In genomic region chr19:6278439-6279073, GRCm38 (mm10) we compare ENCODE assay signal across 7 mouse cellular contexts. TPM values are rescaled to one million over a fixed set of nuclear protein-coding genes. Genes with fewer than 3 reads are reported as not detected.
A peak's percentile ranks its signal among the peaks of the same experiment; 100 is the strongest.
DNase-seq lines count a peak whose midpoint lies in the region; ATAC-seq and TF ChIP-seq lines count a peak whose summit lies in the region.

No protein-coding gene starts in this region.

- 25% methylated on average over 6 of the region's 6 CpGs for WGBS in heart, postnatal 0 days
- 18% methylated on average over 6 of the region's 6 CpGs for WGBS in lung, embryonic 16.5 days
- 66% methylated on average over 6 of the region's 6 CpGs for WGBS in thymus, adult 2 months

- no peak for TF ChIP-seq POLR2A in testis, adult 2 months (IDR thresholded peaks at IDR 0.05; ENCODE audit: control insufficient read depth, low read depth, low read length)
- TF ChIP-seq POLR2A in thymus, adult 2 months (IDR thresholded peaks at IDR 0.05; ENCODE audit: control insufficient read depth, extremely low read depth, insufficient read depth, low read length, poor library complexity), result no peak

- H3K36me3 ChIP-seq in testis, adult 2 months (ENCODE audit: control insufficient read depth, insufficient read depth, low read length), result no peaks in the 10 kb centered on the region; the same call in none of the 2 replicates
- H3K36me3 ChIP-seq in heart, postnatal 0 days (replicated peaks; ENCODE audit: control insufficient read depth, insufficient read depth, low read length), result peaks cover 42% of the 10 kb centered on the region
- peaks cover 21% of the 10 kb centered on the region for H3K36me3 ChIP-seq in lung, embryonic 16.5 days (ENCODE audit: control insufficient read depth, insufficient read depth, low read length)
- no peaks in the 10 kb centered on the region; the same call in 1 of the 2 replicates for H3K36me3 ChIP-seq in thymus, adult 2 months (ENCODE audit: control insufficient read depth, insufficient read depth, low read length)

- no peak for DNase-seq in testis, postnatal 14 days (ENCODE audit: low spot score)
- DNase-seq in heart, postnatal 0 days (ENCODE audit: low spot score), result no peak
- DNase-seq in thymus, adult 2 months, result no peak
- no peak for DNase-seq in ovary, postnatal 10 days (ENCODE audit: low spot score)
- DNase-seq in thymus, postnatal 0 days (ENCODE audit: low spot score), result no peak

- H3K27me3 ChIP-seq in testis, adult 2 months (ENCODE audit: control insufficient read depth, insufficient read depth, low read length), result no peaks in the 10 kb centered on the region
- H3K27me3 ChIP-seq in heart, postnatal 0 days (ENCODE audit: control insufficient read depth, insufficient read depth, low read length), result no peaks in the 10 kb centered on the region
- H3K27me3 ChIP-seq in lung, embryonic 16.5 days (ENCODE audit: control insufficient read depth, insufficient read depth, low read depth, low read length), result no peaks in the 10 kb centered on the region
- no peaks in the 10 kb centered on the region for H3K27me3 ChIP-seq in thymus, adult 2 months (ENCODE audit: control insufficient read depth, insufficient read depth, low read length)

- peak overlapping the region; percentile 70 for H3K27ac ChIP-seq in testis, adult 2 months (ENCODE audit: control insufficient read depth, insufficient read depth, low read depth, low read length)
- H3K27ac ChIP-seq in heart, postnatal 0 days (ENCODE audit: low read depth), result peak overlapping the region; percentile 76
- peak overlapping the region; percentile 97 for H3K27ac ChIP-seq in lung, embryonic 16.5 days (ENCODE audit: low read length)
- no peak overlapping the region for H3K27ac ChIP-seq in thymus, adult 2 months (ENCODE audit: control insufficient read depth, insufficient read depth, low read length)

- H3K4me3 ChIP-seq in testis, adult 2 months (ENCODE audit: control insufficient read depth, low read depth, low read length), result peak overlapping the region; percentile 87
- peak overlapping the region; percentile 76 for H3K4me3 ChIP-seq in heart, postnatal 0 days (ENCODE audit: low read depth, low read length)
- H3K4me3 ChIP-seq in lung, embryonic 16.5 days (ENCODE audit: low read length), result peak overlapping the region; percentile 84
- no peak overlapping the region for H3K4me3 ChIP-seq in thymus, adult 2 months (ENCODE audit: control insufficient read depth, insufficient read depth, low read length)

- peak overlapping the region; percentile 74 for H3K9ac ChIP-seq in heart, postnatal 0 days (replicated peaks; ENCODE audit: low read depth, low read length)
- peak overlapping the region; percentile 77 for H3K9ac ChIP-seq in lung, embryonic 16.5 days (ENCODE audit: low read length)

- peaks cover 10% of the 10 kb centered on the region for H3K4me1 ChIP-seq in testis, adult 2 months (ENCODE audit: control insufficient read depth, insufficient read depth, low read length)
- H3K4me1 ChIP-seq in heart, postnatal 0 days (ENCODE audit: control insufficient read depth, insufficient read depth), result peaks cover 40% of the 10 kb centered on the region
- peaks cover 30% of the 10 kb centered on the region for H3K4me1 ChIP-seq in lung, embryonic 16.5 days (replicated peaks; ENCODE audit: control insufficient read depth, insufficient read depth, low read length)
- peaks cover 31% of the 10 kb centered on the region for H3K4me1 ChIP-seq in thymus, adult 2 months (replicated peaks; ENCODE audit: control insufficient read depth, insufficient read depth, low read length)

- TF ChIP-seq EP300 in heart, postnatal 0 days (IDR thresholded peaks at IDR 0.05; ENCODE audit: low read depth), result no peak

- H3K9me3 ChIP-seq in heart, postnatal 0 days (replicated peaks; ENCODE audit: control insufficient read depth, low read length), result no peaks in the 10 kb centered on the region
- H3K9me3 ChIP-seq in lung, embryonic 16.5 days (ENCODE audit: control insufficient read depth, low read length), result no peaks in the 10 kb centered on the region

- H3K4me2 ChIP-seq in heart, postnatal 0 days (ENCODE audit: low read depth, low read length), result peak overlapping the region; percentile 86
- H3K4me2 ChIP-seq in lung, embryonic 16.5 days (ENCODE audit: low read depth, low read length), result peak overlapping the region; percentile 98

- no peak for ATAC-seq in heart, postnatal 0 days (ENCODE audit: insufficient read depth, low read depth)
- ATAC-seq in lung, embryonic 16.5 days (ENCODE audit: low read depth), result no peak

- TF ChIP-seq CTCF in testis, adult 2 months (IDR thresholded peaks at IDR 0.05; ENCODE audit: control insufficient read depth, insufficient read depth, insufficient replicate concordance, low read depth, low read length), result no peak
- TF ChIP-seq CTCF in heart, postnatal 0 days (IDR thresholded peaks at IDR 0.05; ENCODE audit: low read depth), result no peak
- no peak for TF ChIP-seq CTCF in thymus, adult 2 months (IDR thresholded peaks at IDR 0.05; ENCODE audit: borderline replicate concordance, control insufficient read depth, extremely low read depth, insufficient read depth, low read length, poor library complexity)

RNA-seq across cellular contexts. Expression of gene Ehd1, which starts 2.0 kb away (rescaled TPM):
- 521 and 642 TPM in 2 replicates for polyA plus RNA-seq in testis, adult 2 months (2012; rRNA removed)
- 127 and 200 TPM in 2 replicates for total RNA-seq in heart, postnatal 0 days (2014; rRNA removed; ENCODE audit: low replicate concordance)
- 56.4 and 60.3 TPM in 2 replicates for polyA plus RNA-seq in heart, postnatal 0 days (2015; fragmentation: Nextera tagmentation; extraction: Ambion mirVana)
- 77.9 and 81.6 TPM in 2 replicates for polyA plus RNA-seq in lung, embryonic 16.5 days (2015; fragmentation: Nextera tagmentation; extraction: Ambion mirVana)
- polyA plus RNA-seq in thymus, adult 2 months (2012; rRNA removed), result 141 and 159 TPM in 2 replicates
- polyA plus RNA-seq in thymus, postnatal 0 days (2015; fragmentation: Nextera tagmentation; extraction: Ambion mirVana), result 29.5 and 29.9 TPM in 2 replicates

RNA-seq across cellular contexts. Expression of gene Cdc42bpg, which starts 27.7 kb away (rescaled TPM):
- 5.3 and 5.4 TPM in 2 replicates for polyA plus RNA-seq in testis, adult 2 months (2012; rRNA removed)
- total RNA-seq in heart, postnatal 0 days (2014; rRNA removed; ENCODE audit: low replicate concordance), result 4.8 and 9.5 TPM in 2 replicates
- polyA plus RNA-seq in heart, postnatal 0 days (2015; fragmentation: Nextera tagmentation; extraction: Ambion mirVana), result 0.49 and 0.51 TPM in 2 replicates
- polyA plus RNA-seq in lung, embryonic 16.5 days (2015; fragmentation: Nextera tagmentation; extraction: Ambion mirVana), result 1.1 and 1.7 TPM in 2 replicates
- polyA plus RNA-seq in thymus, adult 2 months (2012; rRNA removed), result 12.8 and 12.9 TPM in 2 replicates
- 0.37 and 0.52 TPM in 2 replicates for polyA plus RNA-seq in thymus, postnatal 0 days (2015; fragmentation: Nextera tagmentation; extraction: Ambion mirVana)

RNA-seq across cellular contexts. Expression of gene Atg2a, which starts 37.1 kb away (rescaled TPM):
- polyA plus RNA-seq in testis, adult 2 months (2012; rRNA removed), result 40.2 and 40.5 TPM in 2 replicates
- 18.9 and 24.5 TPM in 2 replicates for total RNA-seq in heart, postnatal 0 days (2014; rRNA removed; ENCODE audit: low replicate concordance)
- polyA plus RNA-seq in heart, postnatal 0 days (2015; fragmentation: Nextera tagmentation; extraction: Ambion mirVana), result 4.7 and 5.6 TPM in 2 replicates
- polyA plus RNA-seq in lung, embryonic 16.5 days (2015; fragmentation: Nextera tagmentation; extraction: Ambion mirVana), result 10.3 and 12.6 TPM in 2 replicates
- 82.4 and 90.3 TPM in 2 replicates for polyA plus RNA-seq in thymus, adult 2 months (2012; rRNA removed)
- polyA plus RNA-seq in thymus, postnatal 0 days (2015; fragmentation: Nextera tagmentation; extraction: Ambion mirVana), result 5.6 and 6.5 TPM in 2 replicates

RNA-seq across cellular contexts. Expression of gene Ppp2r5b, which starts 42.9 kb away (rescaled TPM):
- polyA plus RNA-seq in testis, adult 2 months (2012; rRNA removed), result 4.6 TPM in 2 replicates
- 20.6 and 40.3 TPM in 2 replicates for total RNA-seq in heart, postnatal 0 days (2014; rRNA removed; ENCODE audit: low replicate concordance)
- 18.3 and 18.6 TPM in 2 replicates for polyA plus RNA-seq in heart, postnatal 0 days (2015; fragmentation: Nextera tagmentation; extraction: Ambion mirVana)
- polyA plus RNA-seq in lung, embryonic 16.5 days (2015; fragmentation: Nextera tagmentation; extraction: Ambion mirVana), result 17.8 and 20.2 TPM in 2 replicates
- polyA plus RNA-seq in thymus, adult 2 months (2012; rRNA removed), result 54.6 and 56.1 TPM in 2 replicates
- 8.9 TPM in 2 replicates for polyA plus RNA-seq in thymus, postnatal 0 days (2015; fragmentation: Nextera tagmentation; extraction: Ambion mirVana)

RNA-seq across cellular contexts. Expression of gene Gpha2, which starts 52.4 kb away (rescaled TPM):
- polyA plus RNA-seq in testis, adult 2 months (2012; rRNA removed), result 3.8 and 4.3 TPM in 2 replicates
- not detected in 2 replicates for total RNA-seq in heart, postnatal 0 days (2014; rRNA removed; ENCODE audit: low replicate concordance)
- polyA plus RNA-seq in heart, postnatal 0 days (2015; fragmentation: Nextera tagmentation; extraction: Ambion mirVana), result not detected in 2 replicates
- 0.63 and 0.88 TPM in 2 replicates for polyA plus RNA-seq in lung, embryonic 16.5 days (2015; fragmentation: Nextera tagmentation; extraction: Ambion mirVana)
- polyA plus RNA-seq in thymus, adult 2 months (2012; rRNA removed), result 5.2 and 8.9 TPM in 2 replicates
- polyA plus RNA-seq in thymus, postnatal 0 days (2015; fragmentation: Nextera tagmentation; extraction: Ambion mirVana), result 3.6 and 4.0 TPM in 2 replicates
